Mouse (Mus musculus): ENCODE results near the gene Rims3. TPM values are rescaled to one million over a fixed set of nuclear protein-coding genes. Genes with fewer than 3 reads are reported as not detected.

The Rims3 gene
- polyA plus RNA-seq, 1 experiment from 2014 or later = 1.2 TPM

GRCm38 (mm10) chr4:120885208-120886120 is 30.8 kb downstream of the Rims3 start:
- no peaks in the 10 kb centered on the region for H3K27me3 ChIP-seq
- no peak overlapping the region for H3K4me3 ChIP-seq (replicated peaks)
- peaks cover 12% of the 10 kb centered on the region for H3K4me1 ChIP-seq
- H3K9me3 ChIP-seq (replicated peaks) = no peaks in the 10 kb centered on the region
- no peak overlapping the region for H3K4me2 ChIP-seq
- no peak for ATAC-seq (replicated peaks; ENCODE audit: low FRiP score)
- H3K9ac ChIP-seq = no peak overlapping the region
- WGBS = 48% methylated on average over 13 of the region's 13 CpGs
- H3K36me3 ChIP-seq = no peaks in the 10 kb centered on the region
- no peak overlapping the region for H3K27ac ChIP-seq

- Histone ChIP-seq H3K4me3 (replicated peaks) (no peak overlapping the region), H3K9me3 (replicated peaks) (no peaks in the 10 kb centered on the region), H3K4me2 (no peak overlapping the region), H3K9ac (no peak overlapping the region), H3K27ac (no peak overlapping the region), H3K4me1 (peaks cover 12% of the 10 kb centered on the region), H3K27me3 (no peaks in the 10 kb centered on the region), H3K36me3 (no peaks in the 10 kb centered on the region)
- 47% methylated on average over 4 of the region's 4 CpGs for WGBS
- no peak for ATAC-seq (replicated peaks; ENCODE audit: low FRiP score)
These were observed 31.5 kb downstream of the Rims3 start for GRCm38 (mm10) chr4:120886131-120886530.

GRCm38 (mm10) chr4:120886811-120887210 is 32.2 kb downstream of the Rims3 start:
- Histone ChIP-seq H3K27me3 (no peaks in the 10 kb centered on the region), H3K4me3 (replicated peaks) (no peak overlapping the region), H3K27ac (no peak overlapping the region), H3K36me3 (no peaks in the 10 kb centered on the region), H3K4me1 (peaks cover 12% of the 10 kb centered on the region), H3K9ac (no peak overlapping the region), H3K9me3 (replicated peaks) (no peaks in the 10 kb centered on the region), H3K4me2 (no peak overlapping the region)
- WGBS = 81% methylated on average over 5 of the region's 5 CpGs
- ATAC-seq (replicated peaks; ENCODE audit: low FRiP score) = no peak

- Histone ChIP-seq H3K9me3 (replicated peaks) (no peaks in the 10 kb centered on the region), H3K27me3 (no peaks in the 10 kb centered on the region), H3K4me3 (replicated peaks) (no peak overlapping the region), H3K27ac (no peak overlapping the region), H3K36me3 (no peaks in the 10 kb centered on the region), H3K4me1 (peaks cover 10% of the 10 kb centered on the region), H3K4me2 (no peak overlapping the region), H3K9ac (no peak overlapping the region)
- no peak for ATAC-seq (replicated peaks; ENCODE audit: low FRiP score)
- 34% methylated on average over 8 of the region's 8 CpGs for WGBS
These were observed 32.9 kb downstream of the Rims3 start for GRCm38 (mm10) chr4:120887381-120888112.

- WGBS = 63% methylated on average over 8 of the region's 8 CpGs
- no peaks in the 10 kb centered on the region for H3K27me3 ChIP-seq
- no peaks in the 10 kb centered on the region for H3K36me3 ChIP-seq
- ATAC-seq (replicated peaks; ENCODE audit: low FRiP score) = no peak
- no peak overlapping the region for H3K27ac ChIP-seq
- H3K4me1 ChIP-seq = peaks cover 19% of the 10 kb centered on the region
- H3K9ac ChIP-seq = no peak overlapping the region
- H3K9me3 ChIP-seq (replicated peaks) = no peaks in the 10 kb centered on the region
- no peak overlapping the region for H3K4me2 ChIP-seq
- H3K4me3 ChIP-seq (replicated peaks) = no peak overlapping the region
These were observed 34.3 kb downstream of the Rims3 start for GRCm38 (mm10) chr4:120888884-120889283.

GRCm38 (mm10) chr4:120890754-120891440 is 36.3 kb downstream of the Rims3 start:
- Histone ChIP-seq H3K9me3 (replicated peaks) (no peaks in the 10 kb centered on the region), H3K9ac (no peak overlapping the region), H3K27ac (no peak overlapping the region), H3K27me3 (no peaks in the 10 kb centered on the region), H3K4me3 (replicated peaks) (no peak overlapping the region), H3K4me2 (no peak overlapping the region), H3K4me1 (peaks cover 19% of the 10 kb centered on the region), H3K36me3 (no peaks in the 10 kb centered on the region)
- 65% methylated on average over 11 of the region's 11 CpGs for WGBS
- no peak for ATAC-seq (replicated peaks; ENCODE audit: low FRiP score)

GRCm38 (mm10) chr4:120891960-120892359 is 37.3 kb downstream of the Rims3 start:
- no peak for ATAC-seq (replicated peaks; ENCODE audit: low FRiP score)
- Histone ChIP-seq H3K4me2 (no peak overlapping the region), H3K9ac (no peak overlapping the region), H3K27ac (no peak overlapping the region), H3K4me3 (replicated peaks) (no peak overlapping the region), H3K36me3 (no peaks in the 10 kb centered on the region), H3K4me1 (peaks cover 17% of the 10 kb centered on the region), H3K27me3 (no peaks in the 10 kb centered on the region), H3K9me3 (replicated peaks) (no peaks in the 10 kb centered on the region)

- H3K27me3 ChIP-seq = no peaks in the 10 kb centered on the region
- no peak overlapping the region for H3K27ac ChIP-seq
- no peak overlapping the region for H3K9ac ChIP-seq
- peaks cover 17% of the 10 kb centered on the region for H3K4me1 ChIP-seq
- no peak overlapping the region for H3K4me2 ChIP-seq
- no peak overlapping the region for H3K4me3 ChIP-seq (replicated peaks)
- 73% methylated on average over 1 of the region's 1 CpGs for WGBS
- H3K36me3 ChIP-seq = no peaks in the 10 kb centered on the region
- no peak for ATAC-seq (replicated peaks; ENCODE audit: low FRiP score)
- no peaks in the 10 kb centered on the region for H3K9me3 ChIP-seq (replicated peaks)
These were observed 37.9 kb downstream of the Rims3 start for GRCm38 (mm10) chr4:120892516-120892915.

GRCm38 (mm10) chr4:120893656-120894401 is 39.2 kb downstream of the Rims3 start:
- ATAC-seq (replicated peaks; ENCODE audit: low FRiP score) = peak; percentile 31; the same call in 1 of the 2 replicates
- Histone ChIP-seq H3K4me3 (replicated peaks) (no peak overlapping the region), H3K4me1 (peaks cover 17% of the 10 kb centered on the region), H3K4me2 (no peak overlapping the region), H3K27me3 (no peaks in the 10 kb centered on the region), H3K36me3 (no peaks in the 10 kb centered on the region), H3K9me3 (replicated peaks) (no peaks in the 10 kb centered on the region), H3K27ac (no peak overlapping the region), H3K9ac (no peak overlapping the region)
- WGBS = 37% methylated on average over 11 of the region's 11 CpGs

- H3K27me3 ChIP-seq = no peaks in the 10 kb centered on the region
- peaks cover 14% of the 10 kb centered on the region for H3K4me1 ChIP-seq
- no peak overlapping the region for H3K4me2 ChIP-seq
- no peaks in the 10 kb centered on the region for H3K9me3 ChIP-seq (replicated peaks)
- no peak overlapping the region for H3K27ac ChIP-seq
- H3K4me3 ChIP-seq (replicated peaks) = no peak overlapping the region
- 70% methylated on average over 11 of the region's 11 CpGs for WGBS
- no peak overlapping the region for H3K9ac ChIP-seq
- no peaks in the 10 kb centered on the region for H3K36me3 ChIP-seq
- ATAC-seq (replicated peaks; ENCODE audit: low FRiP score) = no peak
These were observed 40.0 kb downstream of the Rims3 start for GRCm38 (mm10) chr4:120894584-120894983.

GRCm38 (mm10) chr4:120895226-120895625 is 40.6 kb downstream of the Rims3 start:
- no peaks in the 10 kb centered on the region for H3K27me3 ChIP-seq
- no peaks in the 10 kb centered on the region for H3K36me3 ChIP-seq
- H3K4me1 ChIP-seq = peaks cover 14% of the 10 kb centered on the region
- no peak for ATAC-seq (replicated peaks; ENCODE audit: low FRiP score)
- no peaks in the 10 kb centered on the region for H3K9me3 ChIP-seq (replicated peaks)
- WGBS = 83% methylated on average over 7 of the region's 7 CpGs
- no peak overlapping the region for H3K9ac ChIP-seq
- H3K4me2 ChIP-seq = no peak overlapping the region
- no peak overlapping the region for H3K27ac ChIP-seq
- H3K4me3 ChIP-seq (replicated peaks) = no peak overlapping the region

Measured in kidney, embryonic 15.5 days (tissue).